Mouse (Mus musculus): ENCODE data around the gene Serbp1.
"Not testable (repeated sequence)": the region's sequence is repeated elsewhere in the genome, so short reads cannot be mapped to it uniquely, and the experiment has no call there.

Serbp1 gene
- long read RNA-seq, experiment 1, full-length matches to known transcripts: 152 of 180 reads
- long read RNA-seq, experiment 1, partial matches to known transcripts: 14 of 180 reads
- long read RNA-seq, experiment 1, other reads (novel, unspliced or antisense): 14 of 180 reads
- long read RNA-seq, experiment 2, full-length matches to known transcripts: 166 of 204 reads
- long read RNA-seq, experiment 2, partial matches to known transcripts: 23 of 204 reads
- long read RNA-seq, experiment 2, other reads (novel, unspliced or antisense): 15 of 204 reads

- intact Hi-C loops (cut with DNase I): no loop called here
Observed at GRCm38 (mm10) chr6:67237977-67238376, at the start of gene Serbp1. Gene Serbp1 (plus strand): TSS chr6:67238176.

DNA sequence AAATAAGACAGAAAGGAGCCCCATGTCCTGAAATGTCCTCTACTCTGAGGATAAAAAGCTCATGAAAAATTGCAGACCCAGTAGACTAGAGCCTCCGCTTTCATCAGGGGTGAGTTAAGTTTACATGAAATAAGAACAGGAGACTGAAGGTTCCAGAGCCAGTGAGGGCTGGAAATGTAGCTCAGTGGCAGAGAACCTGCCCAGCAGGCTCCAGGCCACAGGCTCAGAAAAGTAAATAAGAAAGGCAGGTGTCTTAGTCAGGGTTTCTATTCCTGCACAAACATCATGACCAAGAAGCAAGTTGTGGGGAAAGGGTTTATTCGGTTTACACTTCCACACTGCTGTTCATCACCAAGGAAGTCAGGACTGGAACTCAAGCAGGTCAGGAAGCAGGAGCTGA, 44.4 kb upstream of the Serbp1 start:
- intact Hi-C loops (cut with DNase I): no loop called here

GRCm38 (mm10) chr6:67194606-67195005, 43.4 kb upstream of the Serbp1 start:
- intact Hi-C loops (cut with DNase I): no loop called here

- intact Hi-C loops (cut with DNase I): no loop called here
Observed at GRCm38 (mm10) chr6:67195148-67195611, 42.8 kb upstream of the Serbp1 start.

DNA sequence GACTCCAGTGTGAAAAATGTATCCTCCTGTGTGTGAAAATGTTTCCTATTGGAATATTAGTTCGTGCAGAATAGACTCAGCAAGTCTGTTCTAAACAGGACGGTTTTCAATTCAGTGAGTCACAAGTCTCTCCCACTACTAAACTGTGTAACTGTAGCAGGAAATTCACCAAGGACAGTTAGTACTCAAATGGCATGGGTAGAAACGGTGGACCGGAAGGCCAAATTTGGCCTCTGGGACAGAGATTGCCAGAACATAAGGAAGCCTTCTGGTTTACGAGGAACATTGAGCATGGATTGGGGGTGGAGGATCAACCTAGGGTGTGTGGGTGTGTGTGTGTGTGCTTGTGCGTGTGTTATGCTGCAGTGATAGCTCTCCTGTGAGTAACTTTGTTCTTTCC, 41.2 kb upstream of the Serbp1 start:
- intact Hi-C loops (cut with DNase I): no loop called here

DNA sequence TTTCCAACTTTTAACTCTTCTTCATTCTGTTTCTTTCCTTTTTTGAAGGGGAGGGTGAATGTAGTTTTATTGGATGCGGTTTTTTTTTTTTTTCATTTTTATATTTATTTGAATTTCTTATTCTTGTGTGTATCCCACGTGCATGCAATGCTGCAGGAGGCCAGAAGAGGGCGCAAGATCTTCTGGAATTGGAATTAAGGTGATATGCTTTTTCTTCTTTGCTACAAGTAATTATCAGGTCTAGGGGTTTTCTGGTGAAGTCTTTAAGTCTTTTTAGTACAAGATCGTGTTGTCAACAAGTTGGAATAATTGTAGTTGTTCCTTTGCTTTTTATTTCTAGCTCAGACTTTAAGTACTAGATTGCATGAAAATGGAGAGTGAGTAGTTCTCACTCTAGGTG, 39.9 kb upstream of the Serbp1 start:
- intact Hi-C loops (cut with DNase I): loop anchor here (2.0 kb wide), 1 partner anchor 119 kb away; no protein-coding TSS in a partner anchor

DNA sequence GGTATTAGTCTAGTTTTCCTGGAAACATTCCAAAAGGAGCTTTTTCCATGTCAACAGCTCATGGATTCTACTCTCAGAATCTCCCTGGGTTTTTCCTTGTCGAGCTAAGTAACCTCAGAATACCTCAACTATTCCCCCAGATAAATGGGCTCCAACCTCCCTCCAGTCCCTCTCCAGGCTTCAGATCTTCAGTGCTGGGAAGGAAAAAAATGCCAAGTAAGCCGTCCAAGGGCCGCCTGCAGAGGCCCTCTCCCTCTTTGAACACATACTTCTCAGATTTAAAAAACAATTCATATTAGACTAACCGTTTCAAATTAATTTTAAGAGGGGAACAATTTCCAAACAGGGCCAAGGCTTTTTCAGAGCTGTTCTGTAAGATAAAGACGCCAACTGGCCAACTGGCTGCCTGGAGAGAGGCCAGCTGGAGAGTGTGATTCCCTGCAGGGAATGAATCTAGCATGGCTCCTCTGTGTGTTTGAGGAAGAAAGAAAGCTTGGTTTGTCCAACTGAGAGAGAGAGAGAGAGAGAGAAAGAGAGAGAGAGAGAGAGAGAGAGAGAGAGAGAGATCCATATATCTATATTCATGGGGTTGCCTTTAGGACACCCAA, 37.2 kb upstream of the Serbp1 start:
- intact Hi-C loops (cut with DNase I): no loop called here

DNA sequence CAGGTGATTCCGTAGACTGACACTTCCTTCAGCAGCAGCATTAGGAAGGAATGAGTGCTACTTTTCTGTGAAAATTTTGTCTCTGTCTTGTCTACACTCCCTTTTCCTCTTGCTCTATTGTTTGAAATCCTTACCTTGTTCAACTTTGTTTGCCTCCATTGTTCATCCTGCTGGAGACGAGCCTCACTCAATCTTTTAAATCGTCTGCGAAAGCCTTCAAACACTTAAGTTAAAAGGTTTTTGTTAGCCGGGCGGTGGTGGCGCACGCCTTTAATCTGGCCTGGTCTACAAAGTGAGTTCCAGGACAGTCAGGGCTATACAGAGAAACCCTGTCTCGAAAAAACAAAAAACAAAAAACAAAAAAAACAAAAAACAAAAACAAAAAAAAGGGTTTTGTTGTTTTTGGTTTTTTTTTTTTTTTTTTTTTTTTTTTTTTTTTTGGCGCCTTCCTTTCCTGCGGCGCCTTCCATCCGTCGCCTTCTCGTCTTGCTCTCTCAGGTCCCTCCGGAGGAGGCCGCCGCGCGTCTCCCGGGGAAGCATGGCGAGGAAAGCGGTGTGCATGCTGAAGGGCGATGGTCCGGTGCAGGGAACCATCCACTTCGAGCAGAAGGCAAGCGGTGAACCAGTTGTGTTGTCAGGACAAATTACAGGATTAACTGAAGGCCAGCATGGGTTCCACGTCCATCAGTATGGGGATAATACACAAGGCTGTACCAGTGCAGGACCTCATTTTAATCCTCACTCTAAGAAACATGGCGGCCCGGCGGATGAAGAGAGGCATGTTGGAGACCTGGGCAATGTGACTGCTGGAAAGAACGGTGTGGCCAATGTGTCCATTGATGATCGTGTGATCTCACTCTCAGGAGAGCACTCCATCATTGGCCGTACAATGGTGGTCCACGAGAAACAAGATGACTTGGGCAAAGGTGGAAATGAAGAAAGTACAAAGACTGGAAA, 32.6 kb upstream of the Serbp1 start:
- intact Hi-C loops (cut with DNase I): no loop called here

DNA sequence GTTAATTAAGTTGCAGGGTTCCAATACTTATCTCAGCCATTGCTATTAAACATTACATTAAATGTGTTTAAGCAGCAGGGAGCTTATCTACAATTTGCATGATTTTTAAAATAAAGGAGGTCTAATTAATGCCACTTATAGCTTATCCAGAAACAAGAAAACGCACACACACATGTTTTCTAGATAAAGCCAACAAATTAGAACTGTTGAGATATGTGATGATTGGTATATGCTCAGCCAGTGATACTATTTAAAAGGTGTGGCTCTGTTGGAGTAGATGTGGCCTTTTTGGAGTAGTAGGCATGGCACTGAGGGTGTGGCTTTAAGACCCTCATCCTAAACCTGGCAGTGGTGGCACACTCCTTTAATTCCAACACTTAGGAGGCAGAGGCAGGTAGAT, 25.6 kb upstream of the Serbp1 start:
- intact Hi-C loops (cut with DNase I): no loop called here

GRCm38 (mm10) chr6:67213429-67214098, 24.4 kb upstream of the Serbp1 start:
- intact Hi-C loops (cut with DNase I): no loop called here

- intact Hi-C loops (cut with DNase I): no loop called here
Observed at GRCm38 (mm10) chr6:67217402-67217801, 20.6 kb upstream of the Serbp1 start.

GRCm38 (mm10) chr6:67217846-67218245, 20.1 kb upstream of the Serbp1 start:
- intact Hi-C loops (cut with DNase I): no loop called here

DNA sequence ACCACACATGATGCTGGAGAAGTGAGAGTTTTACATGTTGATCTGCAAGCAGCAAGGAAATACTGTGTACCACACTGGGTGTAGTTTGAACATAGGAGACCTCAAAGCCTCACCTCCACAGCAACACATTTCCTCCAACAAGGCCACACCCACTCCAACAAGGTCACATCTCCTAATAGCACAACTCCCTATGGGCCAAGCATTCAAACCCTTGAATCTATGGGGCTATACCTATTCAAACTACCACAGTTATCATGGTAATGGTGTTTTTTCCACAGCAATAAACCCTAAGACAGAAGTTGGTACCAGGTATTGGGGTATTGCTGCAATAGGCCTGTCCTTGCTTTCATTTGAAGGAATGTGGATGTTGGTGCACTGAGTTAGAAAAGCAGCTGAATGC, 19.4 kb upstream of the Serbp1 start:
- intact Hi-C loops (cut with DNase I): no loop called here

- intact Hi-C loops (cut with DNase I): not testable (repeated sequence)
Observed at GRCm38 (mm10) chr6:67219931-67220330, 18.0 kb upstream of the Serbp1 start.

- intact Hi-C loops (cut with DNase I): no loop called here
Observed at GRCm38 (mm10) chr6:67220731-67221130, 17.2 kb upstream of the Serbp1 start.

DNA sequence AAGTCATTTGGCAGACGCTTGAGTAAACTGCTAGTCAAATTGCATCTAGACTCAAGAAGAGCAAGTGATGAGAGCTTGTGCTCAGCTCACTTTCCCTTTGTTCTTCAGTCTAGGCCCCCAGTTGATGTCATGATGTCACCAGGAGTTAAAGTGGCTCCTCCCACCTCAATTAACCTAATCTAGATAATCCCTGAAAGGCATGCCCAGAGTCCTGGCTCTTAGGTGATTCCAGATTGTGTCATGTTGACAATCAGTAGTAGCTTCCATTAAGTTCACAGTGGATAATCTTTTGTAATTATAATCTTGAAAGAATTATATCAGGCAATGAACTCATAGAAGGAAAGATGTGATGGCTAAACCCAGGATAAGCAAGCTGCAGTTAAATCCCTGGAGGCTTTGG, 14.9 kb upstream of the Serbp1 start:
- intact Hi-C loops (cut with DNase I): no loop called here

GRCm38 (mm10) chr6:67223499-67223898, 14.5 kb upstream of the Serbp1 start:
- intact Hi-C loops (cut with DNase I): no loop called here

GRCm38 (mm10) chr6:67226286-67226685, 11.7 kb upstream of the Serbp1 start:
- intact Hi-C loops (cut with DNase I): no loop called here

DNA sequence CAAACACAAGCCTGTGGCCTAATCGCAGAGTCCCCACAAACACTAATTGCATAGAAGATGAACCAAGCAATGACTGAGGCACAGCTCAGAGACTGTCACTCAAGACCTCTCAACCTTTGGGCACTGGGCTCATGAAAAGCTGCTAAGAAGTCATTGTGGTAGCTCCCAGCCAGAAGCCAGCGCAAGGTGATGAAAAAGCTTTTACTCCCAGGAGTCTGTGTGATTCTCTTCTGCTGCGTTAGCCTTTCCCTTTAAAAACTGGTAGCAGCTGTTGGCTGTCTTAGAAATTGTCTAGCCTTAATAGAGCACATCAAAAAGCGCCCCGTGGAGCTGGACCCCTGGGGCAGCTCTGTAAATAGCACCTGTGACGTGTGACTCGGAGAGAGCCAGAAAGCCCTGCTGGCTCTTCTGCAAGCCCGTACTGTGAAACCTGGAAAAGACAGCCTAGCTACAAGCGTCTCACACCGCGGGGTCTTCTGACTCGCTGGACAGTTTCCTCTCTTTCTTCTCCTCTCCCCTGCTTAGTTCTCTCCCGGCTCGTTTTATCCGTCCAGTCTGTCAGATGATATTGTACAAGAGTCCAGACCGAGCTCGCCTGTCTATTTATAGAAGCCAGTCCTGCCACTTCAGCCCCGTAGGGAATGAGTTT, 9.4 kb upstream of the Serbp1 start:
- intact Hi-C loops (cut with DNase I): no loop called here

DNA sequence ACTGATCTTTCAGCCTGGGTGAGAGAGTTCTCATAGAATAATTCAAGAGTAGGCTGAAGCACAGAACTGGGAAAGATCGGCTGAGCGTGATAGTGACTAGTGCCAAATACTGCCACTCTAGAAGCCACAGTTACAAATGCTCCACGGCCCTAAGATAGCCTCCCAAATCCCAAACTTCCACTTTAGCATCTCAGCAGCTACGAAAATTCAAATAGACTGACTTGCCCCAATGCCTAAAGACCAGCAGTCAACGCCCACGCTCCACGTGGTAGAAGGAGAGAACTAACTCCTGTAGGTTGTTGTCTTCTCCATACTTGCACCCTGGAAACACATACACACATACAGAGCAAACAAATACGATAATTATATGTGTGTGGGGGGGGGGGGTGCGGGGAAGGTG, 8.5 kb upstream of the Serbp1 start:
- intact Hi-C loops (cut with DNase I): no loop called here

Measured in adrenal gland (tissue).